Mouse (Mus musculus) neural tube, embryonic 14.5 days (tissue): ENCODE results near the gene Baz2b. TPM values are rescaled to one million over a fixed set of nuclear protein-coding genes. Genes with fewer than 3 reads are reported as not detected.
"Not testable (repeated sequence)": the region's sequence is repeated elsewhere in the genome, so short reads cannot be mapped to it uniquely, and the experiment has no call there.

ENCODE experiments used
- ATAC-seq: fragments of 200-750 bp; cut with Nextera tagmentation; 2 replicates; pipeline ENCODE4 v1.8.0; 2017; ENCODE audit warnings: low read depth, mild to moderate bottlenecking, moderate TSS enrichment, moderate library complexity
- H3K27ac ChIP-seq: fragments of 300-500 bp; sonication (generic); 2 replicates; pipeline ENCODE4 v1.5.1; 2014; ENCODE audit warnings: low read depth, mild to moderate bottlenecking, control low read depth, low read length, moderate library complexity, mixed read lengths
- H3K27me3 ChIP-seq: fragments of 300-500 bp; sonication (generic); 2 replicates; pipeline ENCODE4 v1.6.1; 2014; ENCODE audit warnings: low read length; ENCODE audit not compliant: control insufficient read depth, insufficient read depth
- H3K36me3 ChIP-seq: fragments of 300-500 bp; sonication (generic); 2 replicates; pipeline ENCODE4 v1.6.1; 2014; ENCODE audit warnings: low read length, mixed read lengths; ENCODE audit not compliant: control insufficient read depth, insufficient read depth
- H3K4me1 ChIP-seq: fragments of 300-500 bp; sonication (generic); 2 replicates; pipeline ENCODE4 v1.6.1; 2014; ENCODE audit warnings: low read length; ENCODE audit not compliant: control insufficient read depth, insufficient read depth
- H3K4me2 ChIP-seq: fragments of 300-500 bp; sonication (generic); 2 replicates; pipeline ENCODE4 v1.6.1; 2014; ENCODE audit warnings: mild to moderate bottlenecking, low read depth, low read length, control low read depth
- H3K4me3 ChIP-seq: fragments of 300-500 bp; sonication (generic); 2 replicates; pipeline ENCODE4 v1.5.1; 2014; ENCODE audit warnings: low read depth, low read length, control low read depth, mixed read lengths
- H3K9ac ChIP-seq: fragments of 300-500 bp; sonication (generic); replicated peaks from 2 replicates; pipeline ENCODE4 v1.6.1; 2014; ENCODE audit warnings: low read depth, mild to moderate bottlenecking, control low read depth, low read length, mixed read lengths
- H3K9me3 ChIP-seq: fragments of 300-500 bp; sonication (generic); 2 replicates; pipeline ENCODE4 v1.6.1; 2016; ENCODE audit warnings: low read length; ENCODE audit not compliant: control insufficient read depth
- WGBS: fragments of 180-500 bp; shearing (Covaris S2); extraction: QIAGEN DNeasy Blood & Tissue Kit; methylation state at CpG from one replicate; pipeline ENCODE4 v1.1.7; 2014; 5-methylcytosine and 5-hydroxymethylcytosine counted together
- polyA plus RNA-seq: library from polyadenylated mRNA; unstranded; fragments of >200 nt; fragmentation: Nextera tagmentation; extraction: Ambion mirVana; gene quantifications from 2 replicates; pipeline ENCODE4 v1.2.1, GENCODE M21; 2014

The Baz2b gene
- polyA plus RNA-seq, 1 experiment from 2014 or later: 85.3 TPM

GRCm38 (mm10) chr2:60152481-60152880, 57.2 kb downstream of the Baz2b start:
- WGBS: 80% methylated on average over 2 of the region's 2 CpGs
- H3K9me3 ChIP-seq: no peaks in the 10 kb centered on the region
- H3K4me3 ChIP-seq: no peak overlapping the region
- no peaks in the 10 kb centered on the region for H3K4me1 ChIP-seq
- H3K36me3 ChIP-seq: no peaks in the 10 kb centered on the region
- no peak for ATAC-seq
- no peak overlapping the region for H3K27ac ChIP-seq
- no peaks in the 10 kb centered on the region for H3K27me3 ChIP-seq
- H3K9ac ChIP-seq: no peak overlapping the region
- no peak overlapping the region for H3K4me2 ChIP-seq

GRCm38 (mm10) chr2:60148651-60149050, 61.0 kb downstream of the Baz2b start:
- H3K4me3 ChIP-seq: no peak overlapping the region
- no peaks in the 10 kb centered on the region for H3K4me1 ChIP-seq
- ATAC-seq: no peak
- H3K27ac ChIP-seq: no peak overlapping the region
- H3K27me3 ChIP-seq: no peaks in the 10 kb centered on the region
- H3K36me3 ChIP-seq: no peaks in the 10 kb centered on the region
- H3K9ac ChIP-seq: no peak overlapping the region
- 39% methylated on average over 5 of the region's 5 CpGs for WGBS
- H3K4me2 ChIP-seq: no peak overlapping the region
- no peaks in the 10 kb centered on the region for H3K9me3 ChIP-seq

GRCm38 (mm10) chr2:60147428-60147827, 62.2 kb downstream of the Baz2b start:
- no peak overlapping the region for H3K4me3 ChIP-seq
- no peaks in the 10 kb centered on the region for H3K36me3 ChIP-seq
- H3K4me1 ChIP-seq: no peaks in the 10 kb centered on the region
- no peak for ATAC-seq
- no peaks in the 10 kb centered on the region for H3K27me3 ChIP-seq
- WGBS: 51% methylated on average over 3 of the region's 3 CpGs
- H3K9me3 ChIP-seq: no peaks in the 10 kb centered on the region
- H3K9ac ChIP-seq: no peak overlapping the region
- H3K4me2 ChIP-seq: no peak overlapping the region
- no peak overlapping the region for H3K27ac ChIP-seq

GRCm38 (mm10) chr2:60145742-60146141, 63.9 kb downstream of the Baz2b start:
- Histone ChIP-seq H3K4me1 (no peaks in the 10 kb centered on the region), H3K27ac (no peak overlapping the region), H3K36me3 (no peaks in the 10 kb centered on the region), H3K9me3 (no peaks in the 10 kb centered on the region), H3K4me2 (no peak overlapping the region), H3K9ac (no peak overlapping the region), H3K4me3 (no peak overlapping the region), H3K27me3 (no peaks in the 10 kb centered on the region)
- 38% methylated on average over 6 of the region's 6 CpGs for WGBS
- ATAC-seq: no peak

- no peaks in the 10 kb centered on the region for H3K4me1 ChIP-seq
- H3K4me2 ChIP-seq: no peak overlapping the region
- WGBS: 69% methylated on average over 5 of the region's 5 CpGs
- ATAC-seq: no peak
- no peaks in the 10 kb centered on the region for H3K36me3 ChIP-seq
- no peak overlapping the region for H3K4me3 ChIP-seq
- no peak overlapping the region for H3K9ac ChIP-seq
- H3K9me3 ChIP-seq: no peaks in the 10 kb centered on the region
- no peak overlapping the region for H3K27ac ChIP-seq
- H3K27me3 ChIP-seq: no peaks in the 10 kb centered on the region
Measured at GRCm38 (mm10) chr2:60143383-60143782, 66.3 kb downstream of the Baz2b start.

- Histone ChIP-seq H3K27me3 (no peaks in the 10 kb centered on the region), H3K4me1 (no peaks in the 10 kb centered on the region), H3K4me3 (no peak overlapping the region), H3K9ac (no peak overlapping the region), H3K27ac (no peak overlapping the region), H3K9me3 (no peaks in the 10 kb centered on the region), H3K4me2 (no peak overlapping the region), H3K36me3 (no peaks in the 10 kb centered on the region)
- ATAC-seq: no peak
- WGBS: 86% methylated on average over 2 of the region's 2 CpGs
Measured at GRCm38 (mm10) chr2:60142281-60142680, 67.4 kb downstream of the Baz2b start.

GRCm38 (mm10) chr2:60138751-60139162, 70.9 kb downstream of the Baz2b start:
- no peak overlapping the region for H3K9ac ChIP-seq
- no peak overlapping the region for H3K27ac ChIP-seq
- no peak overlapping the region for H3K4me3 ChIP-seq
- no peak overlapping the region for H3K4me2 ChIP-seq
- ATAC-seq: no peak
- H3K36me3 ChIP-seq: no peaks in the 10 kb centered on the region
- 69% methylated on average over 7 of the region's 7 CpGs for WGBS
- H3K9me3 ChIP-seq: no peaks in the 10 kb centered on the region
- H3K27me3 ChIP-seq: no peaks in the 10 kb centered on the region
- H3K4me1 ChIP-seq: no peaks in the 10 kb centered on the region

GRCm38 (mm10) chr2:60135796-60136195, 73.8 kb downstream of the Baz2b start:
- Histone ChIP-seq H3K36me3 (no peaks in the 10 kb centered on the region), H3K9ac (no peak overlapping the region), H3K4me3 (no peak overlapping the region), H3K27ac (no peak overlapping the region), H3K27me3 (no peaks in the 10 kb centered on the region), H3K9me3 (no peaks in the 10 kb centered on the region), H3K4me2 (no peak overlapping the region), H3K4me1 (no peaks in the 10 kb centered on the region)
- ATAC-seq: no peak
- WGBS: 54% methylated on average over 2 of the region's 2 CpGs

- not testable (repeated sequence) for H3K9ac ChIP-seq, H3K4me1 ChIP-seq, H3K27ac ChIP-seq, H3K9me3 ChIP-seq, ATAC-seq, H3K4me3 ChIP-seq, H3K4me2 ChIP-seq, H3K36me3 ChIP-seq, H3K27me3 ChIP-seq
- 91% methylated on average over 7 of the region's 7 CpGs for WGBS
Measured at GRCm38 (mm10) chr2:60134958-60135357, 74.7 kb downstream of the Baz2b start.

GRCm38 (mm10) chr2:60133072-60133471, 76.6 kb downstream of the Baz2b start:
- 67% methylated on average over 2 of the region's 2 CpGs for WGBS
- no peak overlapping the region for H3K4me2 ChIP-seq
- H3K9me3 ChIP-seq: no peaks in the 10 kb centered on the region
- no peak overlapping the region for H3K27ac ChIP-seq
- H3K9ac ChIP-seq: no peak overlapping the region
- H3K4me1 ChIP-seq: no peaks in the 10 kb centered on the region
- no peaks in the 10 kb centered on the region for H3K36me3 ChIP-seq
- H3K27me3 ChIP-seq: no peaks in the 10 kb centered on the region
- no peak overlapping the region for H3K4me3 ChIP-seq
- no peak for ATAC-seq
